Mouse (Mus musculus) liver, embryonic 14.5 days (tissue): ENCODE measurements at regions not wholly inside any gene's neighbourhood (a gene's known extent, or its start where the extent isn't known, plus 50 kb on each side); places are given as distances from the start of the nearest gene placed in this dataset.

Experiments
- ATAC-seq: fragments of 200-750 bp; cut with Nextera tagmentation; 2 replicates; pipeline ENCODE4 v1.8.0; 2017; ENCODE audit warnings: moderate number of reproducible peaks, mild to moderate bottlenecking, moderate library complexity; ENCODE audit not compliant: insufficient read depth
- DNase-seq, 3 experiments: peaks; one replicate each; pipeline ENCODE4 v3.0.0-alpha.2; 2012 to 2013; ENCODE audit warnings: low read depth in 3 of 3, low spot score in 3 of 3
- H3K27ac ChIP-seq: fragments of 300-500 bp; sonication (generic); 2 replicates; pipeline ENCODE4 v1.5.1; 2014; ENCODE audit warnings: moderate library complexity, mild to moderate bottlenecking, control low read depth, inconsistent platforms
- H3K27me3 ChIP-seq: fragments of 300-500 bp; sonication (generic); 2 replicates; pipeline ENCODE4 v1.6.1; 2014; ENCODE audit warnings: mild to moderate bottlenecking, low read length, moderate library complexity; ENCODE audit not compliant: control insufficient read depth, insufficient read depth
- H3K36me3 ChIP-seq: fragments of 300-500 bp; sonication (generic); replicated peaks from 2 replicates; pipeline ENCODE4 v1.6.1; 2014; ENCODE audit warnings: low read depth; ENCODE audit not compliant: control insufficient read depth, insufficient read depth
- H3K4me1 ChIP-seq, 2 experiments: fragments of 200-500 bp in 1 of 2; fragments of 300-500 bp in 1 of 2; sonication (generic) in 1 of 2; replicated peaks; 2 replicates each; pipeline ENCODE4 v1.6.1; 2012 to 2014; ENCODE audit warnings: antibody characterized with exemption in 1 of 2, inconsistent platforms in 1 of 2, low read length in 1 of 2; ENCODE audit not compliant: control insufficient read depth in 2 of 2, insufficient read depth in 2 of 2
- H3K4me2 ChIP-seq: fragments of 300-500 bp; sonication (generic); 2 replicates; pipeline ENCODE4 v1.6.1; 2014; ENCODE audit warnings: low read depth, mild to moderate bottlenecking, control low read depth, moderate library complexity
- H3K4me3 ChIP-seq, 2 experiments: fragments of 200-500 bp in 1 of 2; fragments of 300-500 bp in 1 of 2; sonication (generic) in 1 of 2; 2 replicates each; pipeline ENCODE4 v1.5.1; 2012 to 2014; ENCODE audit warnings: low read depth in 2 of 2, low read length in 2 of 2, mild to moderate bottlenecking in 2 of 2, control low read depth in 1 of 2, inconsistent platforms in 1 of 2, moderate library complexity in 1 of 2; ENCODE audit not compliant: insufficient read depth in 1 of 2
- H3K9ac ChIP-seq: fragments of 300-500 bp; sonication (generic); replicated peaks from 2 replicates; pipeline ENCODE4 v1.6.1; 2014; ENCODE audit warnings: mild to moderate bottlenecking, control low read depth, moderate library complexity
- H3K9me3 ChIP-seq: fragments of 300-500 bp; sonication (generic); 2 replicates; pipeline ENCODE4 v1.6.1; 2016; ENCODE audit warnings: low read length, mixed read lengths; ENCODE audit not compliant: control insufficient read depth
- CTCF ChIP-seq: IDR thresholded peaks from 2 replicates; pipeline ENCODE4 v1.5.1; 2016; ENCODE audit warnings: antibody characterized with exemption, low read depth, control low read depth
- EP300 ChIP-seq: IDR thresholded peaks from 2 replicates; pipeline ENCODE4 v1.6.1; 2016; ENCODE audit warnings: antibody characterized with exemption, low read depth
- WGBS: fragments of 180-500 bp; shearing (Covaris S2); extraction: QIAGEN DNeasy Blood & Tissue Kit; methylation state at CpG from one replicate; pipeline ENCODE4 v1.1.7; 2014; ENCODE audit not compliant: insufficient replicate concordance; 5-methylcytosine and 5-hydroxymethylcytosine counted together

DNA sequence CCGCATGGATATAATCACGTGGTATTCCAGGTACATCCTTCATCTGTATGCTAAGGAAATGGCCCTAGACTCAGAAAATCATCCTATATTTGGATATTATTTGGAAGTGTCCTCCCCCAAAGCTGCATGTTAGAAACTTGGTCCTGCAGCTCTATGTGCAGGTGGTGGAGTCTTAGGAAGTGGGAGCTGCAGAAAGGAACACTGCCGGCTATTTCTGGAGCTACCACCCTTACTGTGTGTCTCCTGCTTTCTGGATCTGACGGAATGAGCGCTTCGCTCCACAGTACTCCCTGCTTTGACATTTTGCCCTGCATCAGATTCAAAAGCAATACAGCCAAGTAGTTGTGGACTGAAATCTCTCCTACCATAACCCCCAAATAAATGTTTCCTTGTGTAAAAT is 306.8 kb upstream of the Pou3f3 start:
- WGBS, result 74% methylated on average over 6 of the region's 6 CpGs
- TF ChIP-seq CTCF (no peak), EP300 (no peak)
- ATAC-seq (no peak), DNase-seq (no peak)
- Histone ChIP-seq H3K4me1 (no peaks in the 10 kb centered on the region), H3K27ac (no peak overlapping the region), H3K4me2 (no peak overlapping the region), H3K36me3 (no peaks in the 10 kb centered on the region), H3K9ac (no peak overlapping the region), H3K27me3 (no peaks in the 10 kb centered on the region), H3K9me3 (no peaks in the 10 kb centered on the region), H3K4me3 (no peak overlapping the region)

GRCm38 (mm10) chr1:42395651-42396260 is 299.8 kb upstream of the Pou3f3 start:
- no peak overlapping the region for H3K27ac ChIP-seq
- ATAC-seq, result no peak
- no peak overlapping the region for H3K9ac ChIP-seq
- H3K4me1 ChIP-seq, result no peaks in the 10 kb centered on the region
- no peaks in the 10 kb centered on the region for H3K36me3 ChIP-seq
- TF ChIP-seq EP300 (no peak), CTCF (no peak)
- no peaks in the 10 kb centered on the region for H3K27me3 ChIP-seq
- no peak overlapping the region for H3K4me2 ChIP-seq
- H3K4me3 ChIP-seq, result no peak overlapping the region
- WGBS, result 66% methylated on average over 13 of the region's 13 CpGs
- DNase-seq, result no peak
- no peaks in the 10 kb centered on the region for H3K9me3 ChIP-seq

DNA sequence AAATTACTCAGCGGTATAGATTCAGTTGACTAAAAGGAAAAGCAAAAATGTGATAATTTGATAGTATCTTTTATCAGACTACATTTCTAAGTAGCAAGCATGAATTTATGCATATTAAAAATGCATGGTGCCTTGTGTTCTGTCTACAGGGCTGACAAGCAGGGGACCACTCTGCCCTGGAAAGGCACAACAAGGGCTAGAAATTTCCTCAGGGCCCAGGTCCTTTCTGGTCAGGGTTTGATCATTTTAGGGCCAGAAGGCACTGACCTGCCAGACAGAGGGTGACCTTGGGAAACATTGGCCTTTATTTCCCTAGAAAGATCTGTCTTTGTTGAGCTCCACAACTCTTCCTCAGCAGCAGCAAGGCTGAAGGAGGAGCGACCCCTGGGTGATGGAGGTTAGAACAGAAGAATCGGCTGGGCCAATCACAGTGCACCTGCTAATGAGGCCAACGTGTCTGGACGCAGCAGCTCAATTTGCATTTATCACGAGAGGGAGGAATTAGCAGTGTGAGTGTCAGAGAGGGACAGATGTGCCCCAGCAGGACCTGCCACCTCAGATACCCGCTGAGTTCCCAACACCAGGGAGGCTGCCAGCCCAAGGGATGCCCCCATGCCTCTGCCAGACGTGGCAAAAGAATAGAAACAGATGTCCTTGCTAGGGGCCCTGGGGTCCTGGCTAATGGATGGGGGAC is 297.0 kb upstream of the Pou3f3 start:
- Histone ChIP-seq H3K27ac (no peak overlapping the region), H3K4me2 (no peak overlapping the region), H3K9me3 (no peaks in the 10 kb centered on the region), H3K27me3 (no peaks in the 10 kb centered on the region), H3K36me3 (no peaks in the 10 kb centered on the region), H3K4me3 (no peak overlapping the region), H3K9ac (no peak overlapping the region), H3K4me1 (no peaks in the 10 kb centered on the region)
- TF ChIP-seq EP300, result no peak
- TF ChIP-seq CTCF, result no peak
- DNase-seq (no peak), ATAC-seq (no peak)
- WGBS, result 30% methylated on average over 8 of the region's 8 CpGs

GRCm38 (mm10) chr1:42415817-42416538 is 279.6 kb upstream of the Pou3f3 start:
- H3K9ac ChIP-seq, result no peak overlapping the region
- no peaks in the 10 kb centered on the region for H3K36me3 ChIP-seq
- ATAC-seq, result no peak
- 66% methylated on average over 21 of the region's 21 CpGs for WGBS
- H3K4me3 ChIP-seq, result no peak overlapping the region
- no peak overlapping the region for H3K4me2 ChIP-seq
- H3K27ac ChIP-seq, result no peak overlapping the region
- no peaks in the 10 kb centered on the region for H3K9me3 ChIP-seq
- no peak for DNase-seq
- no peaks in the 10 kb centered on the region; a peak in 1 of 4 replicates for H3K4me1 ChIP-seq
- no peaks in the 10 kb centered on the region for H3K27me3 ChIP-seq
- no peak for TF ChIP-seq CTCF
- TF ChIP-seq EP300, result no peak

DNA sequence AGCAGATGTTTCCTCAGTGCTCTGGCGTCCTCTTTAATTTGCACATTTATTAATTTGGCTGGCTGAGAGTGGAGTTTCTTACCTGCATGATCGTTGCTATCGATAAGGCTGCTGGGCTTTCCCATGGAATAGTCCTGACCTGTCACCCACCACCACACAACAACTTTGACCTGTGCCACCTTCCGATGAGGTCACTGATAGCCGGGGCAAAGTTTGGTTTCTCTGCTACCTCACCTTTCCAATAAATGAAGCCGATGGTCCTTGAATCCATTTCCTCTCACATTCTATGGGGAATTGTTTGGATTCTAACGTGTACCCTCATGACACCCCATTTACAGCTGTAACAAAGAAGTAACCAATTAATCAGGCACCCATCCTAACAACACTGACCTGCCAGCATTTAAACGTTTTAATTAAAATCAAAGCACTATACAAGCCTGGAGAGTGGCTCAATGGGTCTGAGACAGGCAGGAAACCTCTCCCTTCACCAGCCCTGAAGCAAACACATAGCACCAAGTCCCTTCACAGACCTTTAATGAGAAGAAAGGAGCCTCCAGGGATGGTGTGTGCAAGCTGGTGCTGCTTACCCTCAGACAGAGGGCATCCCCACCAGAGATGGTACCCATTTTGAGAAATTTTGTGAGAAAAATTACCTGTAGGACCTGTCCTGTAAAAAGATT is 278.9 kb upstream of the Pou3f3 start:
- 55% methylated on average over 8 of the region's 8 CpGs for WGBS
- Histone ChIP-seq H3K27me3 (no peaks in the 10 kb centered on the region), H3K36me3 (no peaks in the 10 kb centered on the region), H3K9me3 (no peaks in the 10 kb centered on the region), H3K4me3 (no peak overlapping the region), H3K9ac (no peak overlapping the region), H3K4me1 (no peaks in the 10 kb centered on the region; a peak in 1 of 4 replicates), H3K4me2 (no peak overlapping the region), H3K27ac (no peak overlapping the region)
- TF ChIP-seq CTCF (no peak), EP300 (no peak)
- ATAC-seq, result no peak
- no peak for DNase-seq
